Mouse (Mus musculus) macrophage (primary cell): ENCODE measurements around the gene Sox5. TPM values are rescaled to one million over a fixed set of nuclear protein-coding genes. Genes with fewer than 3 reads are reported as not detected.

Experiments
- H3K27ac ChIP-seq: fragments of 350-480 bp; formaldehyde crosslinking; 2 replicates; pipeline ENCODE4 v1.9.0; 2021
- H3K36me3 ChIP-seq: fragments of 350-480 bp; formaldehyde crosslinking; 2 replicates; pipeline ENCODE4 v1.9.0; 2021; ENCODE audit errors: inconsistent target
- H3K4me3 ChIP-seq: fragments of 350-480 bp; formaldehyde crosslinking; 2 replicates; pipeline ENCODE4 v1.9.0; 2021; ENCODE audit errors: inconsistent target
- H3K79me2 ChIP-seq: fragments of 350-480 bp; formaldehyde crosslinking; 2 replicates; pipeline ENCODE4 v1.9.0; 2021; ENCODE audit errors: inconsistent target
- WGBS: methylation state at CpG from one replicate; pipeline ENCODE4 v1.1.7; 2026; ENCODE audit warnings: inconsistent platforms; ENCODE audit not compliant: missing documents; 5-methylcytosine and 5-hydroxymethylcytosine counted together
- polyA plus RNA-seq: library from polyadenylated mRNA; stranded (reverse); fragments of 250-400 nt; gene quantifications from 3 replicates; pipeline ENCODE4 v1.2.4, GENCODE M21; 2018; ENCODE audit warnings: inconsistent platforms

Gene Sox5
- polyA plus RNA-seq, 1 experiment from 2014 or later: not detected

DNA sequence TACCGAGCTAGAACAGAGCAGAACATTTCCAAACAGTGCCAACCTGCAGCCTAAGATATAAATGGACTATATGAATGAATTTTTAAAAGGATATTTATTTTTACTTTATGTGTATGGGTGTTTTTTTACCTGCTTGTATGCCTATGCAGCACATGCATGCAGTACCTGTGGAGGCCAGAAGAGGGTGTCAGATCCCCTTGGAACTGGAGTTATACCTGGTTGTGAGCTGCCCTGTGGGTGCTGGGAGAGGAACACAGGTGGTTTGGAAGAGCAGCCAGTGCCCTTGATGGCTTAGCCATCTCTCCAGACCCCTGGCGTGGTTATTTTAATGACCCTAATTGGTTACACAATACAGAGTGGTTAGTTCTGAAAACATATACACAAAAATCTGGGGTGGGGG is 510.5 kb downstream of the Sox5 start:
- no peak overlapping the region for H3K4me3 ChIP-seq
- H3K27ac ChIP-seq: no peak overlapping the region
- 77% methylated on average over 2 of the region's 2 CpGs for WGBS
- no peaks in the 10 kb centered on the region for H3K36me3 ChIP-seq
- H3K79me2 ChIP-seq: no peaks in the 10 kb centered on the region

DNA sequence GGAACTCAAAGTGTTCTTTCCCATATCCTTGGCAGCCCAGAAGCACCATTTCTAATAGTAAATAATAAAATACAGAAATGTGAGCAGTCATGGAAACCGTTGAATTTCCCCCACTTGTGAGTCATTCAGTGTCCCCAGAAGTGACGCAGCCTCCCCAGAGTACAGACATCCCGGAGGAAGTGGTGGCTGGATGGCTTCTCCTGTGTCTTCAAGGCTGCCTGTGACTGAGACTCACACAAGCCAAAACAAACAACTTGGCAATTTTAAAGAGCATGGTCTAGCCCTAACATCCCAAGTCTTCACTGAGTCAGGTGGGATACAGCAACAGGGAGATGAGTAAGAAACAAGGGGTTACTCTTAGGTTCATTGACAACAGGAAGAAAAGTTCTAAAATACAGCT is 511.5 kb downstream of the Sox5 start:
- 3% methylated on average over 3 of the region's 3 CpGs for WGBS
- H3K79me2 ChIP-seq: no peaks in the 10 kb centered on the region
- no peak overlapping the region for H3K27ac ChIP-seq

DNA sequence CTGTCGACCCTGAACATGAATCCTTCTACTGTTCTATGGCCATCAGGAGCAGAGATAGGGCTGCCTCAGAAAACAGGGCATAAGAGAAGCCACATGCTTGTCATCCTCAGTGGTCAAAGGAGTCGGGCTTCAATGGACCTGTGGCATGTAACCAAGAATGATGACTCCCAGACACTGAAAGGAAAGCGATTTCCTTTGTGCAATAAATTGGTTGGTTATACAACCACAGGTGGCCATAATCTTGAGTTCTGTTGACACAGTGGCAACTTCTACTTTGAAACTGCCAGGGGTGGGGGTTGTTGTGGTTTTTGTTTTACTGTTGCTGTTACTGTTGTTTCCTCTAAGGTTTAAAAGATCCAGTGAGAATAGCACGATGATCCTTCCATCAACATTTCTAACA is 512.1 kb downstream of the Sox5 start:
- WGBS: 4% methylated on average over 4 of the region's 4 CpGs
- Histone ChIP-seq H3K4me3 (no peak overlapping the region), H3K27ac (no peak overlapping the region), H3K36me3 (no peaks in the 10 kb centered on the region), H3K79me2 (no peaks in the 10 kb centered on the region)

More for the DNA sequence above, 511.5 kb downstream of the Sox5 start:
- Histone ChIP-seq H3K36me3 (no peaks in the 10 kb centered on the region), H3K4me3 (no peak overlapping the region)

DNA sequence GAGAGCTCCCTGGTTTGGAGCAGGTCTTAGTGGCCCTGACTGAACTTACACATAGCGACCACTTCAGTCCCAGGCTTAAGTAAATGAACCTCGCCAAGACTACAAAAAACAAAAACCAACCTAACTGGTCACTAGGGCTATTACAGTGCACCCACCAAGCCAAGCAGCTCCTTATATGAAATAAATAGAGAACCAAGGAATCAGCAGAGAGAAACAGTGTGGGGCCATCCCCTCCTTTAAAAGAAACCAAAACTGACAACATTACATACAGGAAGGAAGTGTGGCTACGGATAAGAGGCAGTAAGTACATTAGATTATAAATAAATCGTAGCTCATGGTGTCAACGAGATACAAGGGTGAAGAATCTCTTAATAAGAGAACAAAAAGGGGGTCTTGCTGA is 516.0 kb downstream of the Sox5 start:
- Histone ChIP-seq H3K4me3 (no peak overlapping the region), H3K36me3 (no peaks in the 10 kb centered on the region), H3K27ac (no peak overlapping the region), H3K79me2 (no peaks in the 10 kb centered on the region)
- WGBS: 12% methylated on average over 5 of the region's 5 CpGs

DNA sequence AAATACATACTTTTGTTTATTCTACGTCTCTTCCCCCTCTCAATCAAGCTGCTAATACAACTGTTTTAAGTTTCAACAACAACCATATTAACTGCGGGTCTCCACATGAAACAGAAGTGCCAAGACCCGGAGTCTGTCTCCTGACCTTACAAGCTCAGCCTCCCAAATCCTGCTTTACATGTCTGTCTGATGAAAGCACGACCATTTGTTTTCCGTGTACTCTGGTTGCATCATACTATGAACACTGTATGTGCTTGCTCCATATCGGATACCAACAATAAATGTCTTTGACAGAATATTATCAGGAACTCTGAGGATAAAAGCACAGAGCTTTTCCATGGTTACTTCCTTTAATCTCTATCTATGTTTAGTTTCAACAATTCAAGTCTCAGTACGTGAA is 516.8 kb downstream of the Sox5 start:
- Histone ChIP-seq H3K4me3 (no peak overlapping the region), H3K36me3 (no peaks in the 10 kb centered on the region), H3K27ac (no peak overlapping the region), H3K79me2 (no peaks in the 10 kb centered on the region)
- WGBS: 91% methylated on average over 7 of the region's 7 CpGs

DNA sequence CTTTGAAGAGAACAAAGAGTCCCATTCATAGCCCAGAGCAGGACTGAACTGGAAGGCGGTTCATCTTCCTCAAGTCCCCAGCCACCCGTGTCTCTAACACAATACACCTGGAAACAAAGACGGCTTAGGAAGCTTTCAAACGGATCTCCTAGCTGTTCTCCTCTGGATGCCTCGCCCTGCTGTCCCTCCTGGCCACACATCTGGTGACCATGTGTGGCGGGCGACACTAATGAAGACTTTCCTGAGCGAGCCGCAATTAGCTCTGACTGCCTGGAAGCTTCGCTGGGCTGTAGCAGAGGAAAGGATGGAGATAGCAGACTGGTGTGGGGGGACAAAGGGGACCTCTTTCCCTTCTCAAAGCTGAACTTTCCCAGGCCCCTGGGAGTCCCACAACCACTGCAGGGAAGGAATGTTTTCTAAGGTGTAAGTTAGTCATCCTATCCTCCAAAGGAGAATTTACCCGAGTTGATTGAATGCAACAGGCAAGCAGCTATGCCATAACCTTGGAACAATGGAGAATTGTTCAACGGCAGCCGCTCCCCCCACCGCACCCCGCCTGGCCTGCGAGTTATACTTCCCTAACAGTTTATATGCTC is 517.4 kb downstream of the Sox5 start:
- Histone ChIP-seq H3K79me2 (no peaks in the 10 kb centered on the region), H3K4me3 (no peak overlapping the region)
- WGBS: 91% methylated on average over 16 of the region's 16 CpGs

DNA sequence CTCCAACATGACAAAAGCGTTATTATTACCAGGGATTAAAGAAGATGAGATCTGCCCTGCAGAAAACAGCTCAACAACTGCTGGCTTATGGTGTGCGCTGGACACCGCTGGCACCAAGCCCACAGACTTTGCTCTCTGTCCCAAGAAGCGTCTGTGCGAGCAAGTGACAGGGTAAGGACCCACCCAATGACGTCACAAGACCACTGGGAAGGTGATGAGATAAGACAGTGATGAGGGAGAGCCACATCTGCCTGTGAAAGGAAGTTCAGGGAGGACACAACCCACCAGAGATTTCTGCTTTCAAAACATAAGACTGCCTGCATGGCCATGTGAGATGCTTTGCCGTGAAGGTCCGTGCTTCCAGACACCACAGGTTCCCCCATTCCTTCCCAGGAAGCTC is 525.3 kb downstream of the Sox5 start:
- no peak overlapping the region for H3K27ac ChIP-seq
- H3K36me3 ChIP-seq: no peaks in the 10 kb centered on the region
- H3K4me3 ChIP-seq: no peak overlapping the region
- no peaks in the 10 kb centered on the region for H3K79me2 ChIP-seq
- 86% methylated on average over 8 of the region's 8 CpGs for WGBS

More for the DNA sequence above, 517.4 kb downstream of the Sox5 start:
- Histone ChIP-seq H3K27ac (no peak overlapping the region), H3K36me3 (no peaks in the 10 kb centered on the region)

DNA sequence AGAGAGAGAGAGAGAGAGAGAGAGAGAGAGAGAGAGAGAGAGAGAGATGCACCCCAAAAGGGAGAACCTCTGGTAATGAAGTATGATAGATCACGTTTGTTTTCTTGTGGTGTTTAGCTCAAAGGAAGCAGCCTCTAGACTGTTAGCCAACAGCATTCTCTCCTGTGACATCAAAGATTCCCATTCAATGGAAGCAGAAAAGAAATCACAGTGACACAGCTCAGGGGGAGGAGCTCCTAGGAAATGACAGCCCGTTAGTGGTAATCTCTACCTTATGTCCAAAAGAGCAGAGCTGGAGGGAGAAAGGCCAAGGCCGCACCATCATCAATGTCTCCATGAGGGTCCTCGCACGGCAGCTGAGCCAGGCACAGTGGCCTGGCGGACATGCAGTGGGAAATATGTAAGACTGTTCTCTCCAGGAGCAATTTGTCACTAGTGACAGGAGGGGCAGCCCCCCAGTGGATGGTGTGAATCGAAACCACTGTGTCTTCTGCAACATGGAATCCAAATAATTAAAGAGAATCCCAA is 529.5 kb downstream of the Sox5 start:
- Histone ChIP-seq H3K36me3 (no peaks in the 10 kb centered on the region), H3K79me2 (no peaks in the 10 kb centered on the region), H3K4me3 (no peak overlapping the region), H3K27ac (no peak overlapping the region)
- 94% methylated on average over 7 of the region's 7 CpGs for WGBS

DNA sequence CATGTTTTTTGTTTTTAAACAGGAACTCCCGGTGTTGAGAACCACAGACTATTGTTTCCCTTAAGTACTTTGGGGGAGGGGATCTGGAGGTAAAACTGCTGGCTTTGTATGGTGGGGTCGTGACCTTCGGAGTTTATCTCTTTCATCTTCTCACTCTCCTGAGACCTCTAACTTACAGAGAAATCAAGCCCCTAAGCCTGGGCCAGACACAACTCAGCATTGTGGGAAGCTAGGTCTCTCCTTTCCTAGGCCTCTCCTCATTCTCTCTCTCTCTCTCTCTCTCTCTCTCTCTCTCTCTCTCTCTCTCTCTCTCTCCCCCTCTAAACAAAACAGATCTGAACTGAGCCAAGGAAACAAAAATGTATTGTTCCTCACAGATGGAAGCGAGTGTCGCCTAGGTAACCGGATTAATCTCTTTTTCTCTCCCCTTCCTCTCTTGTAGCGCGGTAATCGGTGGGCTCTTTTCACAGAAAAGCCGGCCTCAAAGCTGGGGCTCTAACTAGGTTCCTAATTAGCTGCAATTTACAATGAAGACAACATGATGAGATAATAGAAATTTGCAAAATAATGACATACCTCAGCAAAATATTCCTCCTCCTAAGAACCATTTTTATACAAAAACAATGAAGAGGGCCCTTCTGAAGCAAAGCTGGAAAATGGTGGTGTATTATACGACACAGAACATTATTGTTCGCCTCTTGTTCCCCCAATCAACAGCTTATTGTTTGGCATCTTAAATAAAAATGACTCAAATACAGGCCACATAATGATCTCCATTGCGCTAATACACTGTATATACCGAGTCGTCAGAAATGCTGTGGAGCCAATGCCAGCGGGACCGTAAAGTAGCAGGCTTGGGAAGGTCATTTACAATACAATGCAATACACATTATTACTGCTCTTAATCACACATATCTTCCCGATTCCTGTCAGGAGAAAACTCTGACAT is 530.3 kb downstream of the Sox5 start:
- H3K4me3 ChIP-seq: no peak overlapping the region
- no peaks in the 10 kb centered on the region for H3K79me2 ChIP-seq
- H3K36me3 ChIP-seq: no peaks in the 10 kb centered on the region
- no peak overlapping the region for H3K27ac ChIP-seq
- WGBS: 85% methylated on average over 17 of the region's 18 CpGs

DNA sequence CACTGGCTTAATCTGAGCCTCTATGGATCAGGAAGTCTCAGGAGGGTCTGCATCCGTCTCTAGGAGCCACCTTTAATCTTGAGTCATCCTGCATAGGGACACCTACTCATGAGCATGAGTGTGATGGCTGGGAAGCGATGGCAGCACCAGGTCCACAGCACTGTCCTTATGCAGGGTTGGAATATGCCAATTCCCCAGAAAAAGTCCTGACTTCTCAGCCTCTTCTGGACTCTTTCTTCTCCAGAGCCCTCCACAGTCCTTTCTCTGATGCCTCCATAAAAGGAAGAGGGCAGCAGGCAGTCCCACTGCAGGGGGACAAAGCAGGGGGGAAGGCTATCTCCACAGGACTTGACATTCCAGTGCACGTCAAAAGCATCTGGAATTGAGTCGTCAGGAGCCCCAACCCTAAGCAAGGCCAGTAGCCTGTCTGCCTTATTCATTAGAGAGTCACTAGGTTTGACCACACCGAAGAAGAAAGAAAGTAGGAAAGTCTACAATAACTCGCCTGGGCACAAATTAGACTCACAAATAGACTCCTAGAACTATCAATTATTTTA is 531.1 kb downstream of the Sox5 start:
- no peaks in the 10 kb centered on the region for H3K36me3 ChIP-seq
- H3K79me2 ChIP-seq: no peaks in the 10 kb centered on the region
- no peak overlapping the region for H3K27ac ChIP-seq
- WGBS: 89% methylated on average over 6 of the region's 6 CpGs
- H3K4me3 ChIP-seq: no peak overlapping the region

DNA sequence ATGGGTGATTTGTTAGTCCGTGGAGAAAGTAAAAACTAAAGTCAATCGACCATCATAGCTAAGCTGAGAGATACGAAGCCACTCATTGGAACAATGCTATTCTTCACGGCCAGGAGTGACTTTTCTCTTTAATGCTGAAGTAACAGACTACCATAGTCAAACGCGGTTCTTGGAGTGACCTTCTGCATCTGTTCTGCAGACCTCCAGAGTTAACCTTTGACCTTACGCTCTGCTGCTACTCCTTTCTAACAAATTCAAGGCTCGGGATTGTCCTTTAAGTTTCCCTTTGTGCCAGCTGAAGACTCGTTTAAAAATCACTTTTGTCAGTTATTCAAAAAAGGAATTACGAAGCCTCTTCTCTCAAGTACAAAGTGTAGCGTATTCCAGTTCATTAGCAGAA is 545.2 kb downstream of the Sox5 start:
- no peaks in the 10 kb centered on the region for H3K79me2 ChIP-seq
- no peak overlapping the region for H3K27ac ChIP-seq
- H3K4me3 ChIP-seq: no peak overlapping the region
- H3K36me3 ChIP-seq: no peaks in the 10 kb centered on the region
- WGBS: 91% methylated on average over 11 of the region's 11 CpGs

DNA sequence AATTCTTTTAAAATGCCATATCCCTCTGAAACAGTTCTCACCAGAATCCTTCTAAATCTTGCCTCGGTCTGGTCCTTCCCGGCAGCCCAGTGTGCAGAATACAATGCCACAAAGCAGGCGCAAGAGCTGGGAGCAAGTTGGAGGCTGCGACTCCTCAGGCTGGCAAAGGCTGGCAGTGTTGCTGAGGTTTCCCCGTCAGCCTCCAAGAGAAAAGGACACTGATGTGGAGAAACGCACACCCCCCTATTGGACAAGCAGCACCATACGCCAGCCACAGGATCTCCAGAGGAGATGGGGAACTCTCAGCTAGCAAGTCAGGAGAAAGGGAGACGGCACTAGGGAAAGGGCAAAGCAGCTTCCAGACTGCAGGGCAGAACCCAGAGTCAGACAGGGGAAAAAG is 577.8 kb downstream of the Sox5 start:
- Histone ChIP-seq H3K27ac (no peak overlapping the region), H3K79me2 (no peaks in the 10 kb centered on the region), H3K36me3 (no peaks in the 10 kb centered on the region), H3K4me3 (no peak overlapping the region)
- 84% methylated on average over 8 of the region's 8 CpGs for WGBS

DNA sequence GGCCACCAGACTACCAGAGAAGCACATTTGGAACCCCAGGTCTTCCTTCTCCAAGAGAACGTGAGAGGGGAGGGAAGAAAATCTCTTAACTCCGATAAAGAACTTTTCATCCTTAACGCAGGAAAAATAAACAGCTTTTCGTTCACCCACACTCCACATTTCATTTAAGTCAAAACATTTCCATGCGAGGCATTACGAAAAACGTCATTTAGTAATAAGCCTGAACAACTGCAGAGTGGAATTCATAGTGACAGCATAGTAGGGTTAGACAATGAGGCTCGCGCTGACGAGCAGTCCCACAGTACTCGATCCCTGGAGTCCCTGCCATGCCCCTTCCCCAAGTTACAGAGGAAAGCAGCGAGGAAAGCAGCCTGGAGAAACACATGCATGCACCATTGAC is 578.8 kb downstream of the Sox5 start:
- WGBS: 88% methylated on average over 12 of the region's 12 CpGs
- H3K36me3 ChIP-seq: no peaks in the 10 kb centered on the region

DNA sequence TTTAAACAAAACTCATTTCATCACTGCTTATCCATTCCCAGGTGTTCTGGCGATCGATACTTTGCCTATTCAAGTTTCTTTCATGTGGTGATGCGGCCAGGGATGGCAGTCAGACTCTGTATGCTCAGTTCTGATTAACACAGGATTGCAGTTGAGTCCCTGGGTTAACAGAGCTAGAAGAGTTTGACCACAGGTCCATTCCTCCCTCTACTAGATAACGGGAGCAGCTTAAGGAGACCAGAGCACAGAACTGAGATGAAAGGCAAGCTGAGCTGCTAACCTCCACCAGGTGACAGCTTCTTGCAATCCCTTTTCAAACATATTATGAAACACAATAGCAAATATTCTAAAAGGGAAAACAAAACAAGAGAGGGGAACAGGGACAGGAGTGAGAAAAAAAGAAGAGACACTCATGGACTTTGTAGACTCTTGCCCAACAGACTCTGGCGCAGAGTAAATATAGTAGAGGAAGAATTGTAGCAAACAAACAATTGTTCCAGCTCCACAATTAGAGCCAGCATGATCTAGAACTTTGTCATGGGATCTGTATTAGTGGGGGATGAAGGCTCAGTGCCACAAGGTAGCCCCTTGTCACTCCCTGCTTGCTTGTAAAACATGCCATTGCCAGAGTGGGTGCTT is 580.3 kb downstream of the Sox5 start:
- Histone ChIP-seq H3K79me2 (no peaks in the 10 kb centered on the region), H3K4me3 (no peak overlapping the region), H3K36me3 (no peaks in the 10 kb centered on the region), H3K27ac (no peak overlapping the region)
- 88% methylated on average over 5 of the region's 5 CpGs for WGBS

More for the DNA sequence above, 578.8 kb downstream of the Sox5 start:
- Histone ChIP-seq H3K4me3 (no peak overlapping the region), H3K27ac (no peak overlapping the region), H3K79me2 (no peaks in the 10 kb centered on the region)
